Mouse (Mus musculus) testis, adult 2 months (tissue): ENCODE data around the gene Dnajc2.

Experiments used
- CTCF ChIP-seq: fragments of 200-500 bp; IDR thresholded peaks from 2 replicates; pipeline ENCODE4 v1.5.1; 2012; ENCODE audit warnings: low read depth, mild to moderate bottlenecking, inconsistent platforms, low read length, moderate library complexity; ENCODE audit not compliant: control insufficient read depth, insufficient read depth, insufficient replicate concordance
- POLR2A ChIP-seq: fragments of 200-500 bp; IDR thresholded peaks from 2 replicates; pipeline ENCODE4 v1.6.1; 2012; ENCODE audit warnings: low read depth, mild to moderate bottlenecking, inconsistent platforms, low read length, moderate library complexity; ENCODE audit not compliant: control insufficient read depth

GRCm38 (mm10) chr5:21768506-21768905, 16.5 kb downstream of the Dnajc2 start:
- TF ChIP-seq CTCF (no peak), POLR2A (no peak)
